Mouse (Mus musculus): Measurements from ENCODE around the gene Ralgps1.

The Ralgps1 gene

GRCm38 (mm10) chr2:33274719-33275490, 96.4 kb downstream of the Ralgps1 start:
- DNase-seq: no peak

GRCm38 (mm10) chr2:33272665-33273439, 98.4 kb downstream of the Ralgps1 start:
- DNase-seq: no peak

- DNase-seq: no peak
Observed at GRCm38 (mm10) chr2:33271511-33271910, 99.8 kb downstream of the Ralgps1 start.

- no peak for DNase-seq
Observed at GRCm38 (mm10) chr2:33270569-33270968, 100.7 kb downstream of the Ralgps1 start.

GRCm38 (mm10) chr2:33269132-33269493, 102.2 kb downstream of the Ralgps1 start:
- DNase-seq: no peak

GRCm38 (mm10) chr2:33268384-33269131, 102.7 kb downstream of the Ralgps1 start:
- DNase-seq: no peak

- DNase-seq: no peak
Observed at GRCm38 (mm10) chr2:33267075-33267474, 104.2 kb downstream of the Ralgps1 start.

GRCm38 (mm10) chr2:33265793-33266192, 105.5 kb downstream of the Ralgps1 start:
- DNase-seq: no peak

GRCm38 (mm10) chr2:33261475-33261874, 109.8 kb downstream of the Ralgps1 start:
- no peak for DNase-seq

GRCm38 (mm10) chr2:33260772-33261171, 110.5 kb downstream of the Ralgps1 start:
- DNase-seq: no peak

GRCm38 (mm10) chr2:33256769-33257537, 114.3 kb downstream of the Ralgps1 start:
- DNase-seq: no peak

GRCm38 (mm10) chr2:33254318-33254985, 116.8 kb downstream of the Ralgps1 start:
- DNase-seq: no peak

- DNase-seq: peak; percentile 66
Observed at GRCm38 (mm10) chr2:33253572-33254190, 117.6 kb downstream of the Ralgps1 start.

- no peak for DNase-seq
Observed at GRCm38 (mm10) chr2:33252751-33253150, 118.5 kb downstream of the Ralgps1 start.

- no peak for DNase-seq
Observed at GRCm38 (mm10) chr2:33249922-33250633, 121.2 kb downstream of the Ralgps1 start.

- DNase-seq: no peak
Observed at GRCm38 (mm10) chr2:33248549-33248948, 122.7 kb downstream of the Ralgps1 start.

GRCm38 (mm10) chr2:33246841-33247240, 124.4 kb downstream of the Ralgps1 start:
- DNase-seq: no peak

GRCm38 (mm10) chr2:33245350-33245749, 125.9 kb downstream of the Ralgps1 start:
- no peak for DNase-seq

- DNase-seq: no peak
Observed at GRCm38 (mm10) chr2:33244880-33245279, 126.4 kb downstream of the Ralgps1 start.

- DNase-seq: no peak
Observed at GRCm38 (mm10) chr2:33237581-33237980, 133.7 kb downstream of the Ralgps1 start.

GRCm38 (mm10) chr2:33234848-33235247, 136.4 kb downstream of the Ralgps1 start:
- no peak for DNase-seq

Measured in kidney, adult 11 months (tissue).